Mouse (Mus musculus) MEL (cell line): Measurements from ENCODE around the gene Tmem102. TPM values are rescaled to one million over a fixed set of nuclear protein-coding genes. Genes with fewer than 3 reads are reported as not detected.
A peak's percentile ranks its signal among the peaks of the same experiment; 100 is the strongest.

ENCODE experiments used
- DNase-seq: peaks from one replicate; pipeline ENCODE4 v3.0.0; 2011; ENCODE audit warnings: low read depth, low spot score
- H3K27ac ChIP-seq: 2 replicates; pipeline ENCODE4 v1.5.1; 2012; ENCODE audit warnings: low read depth, mild to moderate bottlenecking, control low read depth, low read length, moderate library complexity; ENCODE audit not compliant: control insufficient read depth
- H3K27me3 ChIP-seq, 2 experiments: fragments of 150-350 bp in 1 of 2; sonication (generic) in 1 of 2; 2 replicates each; pipeline ENCODE4 v1.6.1; 2012; ENCODE audit warnings: low read length in 2 of 2, mild to moderate bottlenecking in 2 of 2, improper control_type of control experiment in 1 of 2, moderate library complexity in 1 of 2; ENCODE audit not compliant: insufficient read depth in 2 of 2, control insufficient read depth in 1 of 2
- H3K36me3 ChIP-seq, 2 experiments: 2 replicates each; pipeline ENCODE4 v1.6.1; 2012 to 2014; ENCODE audit warnings: low read length in 2 of 2, improper control_type of control experiment in 1 of 2, inconsistent platforms in 1 of 2, mild to moderate bottlenecking in 1 of 2; ENCODE audit not compliant: insufficient read depth in 2 of 2, control insufficient read depth in 1 of 2
- H3K4me1 ChIP-seq, 2 experiments: fragments of 150-350 bp in 1 of 2; sonication (generic) in 1 of 2; 2 replicates each; pipeline ENCODE4 v1.6.1; 2012; ENCODE audit warnings: low read length in 2 of 2, improper control_type of control experiment in 1 of 2, mild to moderate bottlenecking in 1 of 2; ENCODE audit not compliant: insufficient read depth in 2 of 2, control insufficient read depth in 1 of 2
- H3K4me3 ChIP-seq, 2 experiments: fragments of 150-350 bp in 1 of 2; sonication (generic) in 1 of 2; 2 replicates each; pipeline ENCODE4 v1.5.1; 2012; ENCODE audit warnings: low read depth in 2 of 2, low read length in 2 of 2, mild to moderate bottlenecking in 2 of 2, moderate library complexity in 2 of 2, control low read depth in 1 of 2, improper control_type of control experiment in 1 of 2; ENCODE audit not compliant: control insufficient read depth in 1 of 2, insufficient read depth in 1 of 2
- H3K79me2 ChIP-seq: 2 replicates; pipeline ENCODE4 v1.6.1; 2012; ENCODE audit warnings: mild to moderate bottlenecking, low read length, moderate library complexity; ENCODE audit not compliant: control insufficient read depth, poor library complexity, insufficient read depth
- H3K9ac ChIP-seq: 2 replicates; pipeline ENCODE4 v1.6.1; 2012; ENCODE audit warnings: low read depth, mild to moderate bottlenecking, control low read depth, low read length, moderate library complexity; ENCODE audit not compliant: control insufficient read depth, poor library complexity, severe bottlenecking
- H3K9me3 ChIP-seq: fragments of 150-350 bp; sonication (generic); replicated peaks from 2 replicates; pipeline ENCODE4 v1.6.1; 2012; ENCODE audit warnings: mild to moderate bottlenecking, low read length, improper control_type of control experiment, moderate library complexity; ENCODE audit not compliant: insufficient read depth
- BHLHE40 ChIP-seq: IDR thresholded peaks from 2 replicates; pipeline ENCODE4 v1.6.1; 2012; ENCODE audit warnings: low read depth, mild to moderate bottlenecking, inconsistent platforms, low read length, improper control_type of control experiment, borderline replicate concordance
- CHD1 ChIP-seq: IDR thresholded peaks from 2 replicates; pipeline ENCODE4 v1.6.1; 2012; ENCODE audit warnings: low read depth, mild to moderate bottlenecking, inconsistent platforms, low read length, improper control_type of control experiment
- CHD2 ChIP-seq: IDR thresholded peaks from 2 replicates; pipeline ENCODE4 v1.6.1; 2011; ENCODE audit warnings: low read length, improper control_type of control experiment
- E2F4 ChIP-seq: IDR thresholded peaks from 2 replicates; pipeline ENCODE4 v1.6.1; 2011; ENCODE audit warnings: low read depth, low read length, improper control_type of control experiment, borderline replicate concordance
- ELF1 ChIP-seq: IDR thresholded peaks from 2 replicates; pipeline ENCODE4 v1.6.1; 2014; ENCODE audit warnings: low read depth, mild to moderate bottlenecking, inconsistent platforms, low read length, improper control_type of control experiment, moderate library complexity
- EP300 ChIP-seq, 2 experiments: IDR thresholded peaks; 2 replicates each; pipeline ENCODE4 v1.6.1; 2011; ENCODE audit warnings: improper control_type of control experiment in 2 of 2, low read length in 2 of 2, low read depth in 1 of 2, mild to moderate bottlenecking in 1 of 2
- ETS1 ChIP-seq: IDR thresholded peaks from 2 replicates; pipeline ENCODE4 v1.6.1; 2012; ENCODE audit warnings: low read depth, mild to moderate bottlenecking, inconsistent platforms, low read length, improper control_type of control experiment, moderate library complexity
- GATA1 ChIP-seq: IDR thresholded peaks from 2 replicates; pipeline ENCODE4 v1.6.1; 2011; ENCODE audit warnings: low read depth, low read length, improper control_type of control experiment
- HCFC1 ChIP-seq: IDR thresholded peaks from 2 replicates; pipeline ENCODE4 v1.6.1; 2012; ENCODE audit warnings: low read depth, mild to moderate bottlenecking, inconsistent platforms, low read length, improper control_type of control experiment, moderate library complexity
- KAT2A ChIP-seq: conservative IDR thresholded peaks from 2 replicates; pipeline ENCODE4 v1.6.1; 2012; ENCODE audit warnings: low read depth, low read length, improper control_type of control experiment, inconsistent platforms
- MAFK ChIP-seq: IDR thresholded peaks from 2 replicates; pipeline ENCODE4 v1.6.1; 2011; ENCODE audit warnings: low read depth, mild to moderate bottlenecking, low read length, improper control_type of control experiment, borderline replicate concordance
- MAX ChIP-seq: IDR thresholded peaks from 2 replicates; pipeline ENCODE4 v1.6.1; 2011; ENCODE audit warnings: low read length, improper control_type of control experiment
- MYB ChIP-seq: IDR thresholded peaks from 2 replicates; pipeline ENCODE4 v1.6.1; 2011; ENCODE audit warnings: mild to moderate bottlenecking, low read depth, low read length, improper control_type of control experiment
- MYC ChIP-seq: IDR thresholded peaks from 2 replicates; pipeline ENCODE4 v1.6.1; 2011; ENCODE audit warnings: low read depth, mild to moderate bottlenecking, low read length, improper control_type of control experiment, moderate library complexity
- NELFE ChIP-seq: IDR thresholded peaks from 2 replicates; pipeline ENCODE4 v1.6.1; 2011; ENCODE audit warnings: low read depth, low read length, improper control_type of control experiment
- POLR2AphosphoS2 ChIP-seq: IDR thresholded peaks from 2 replicates; pipeline ENCODE4 v1.6.1; 2011; ENCODE audit warnings: low read length, improper control_type of control experiment
- RAD21 ChIP-seq: IDR thresholded peaks from 2 replicates; pipeline ENCODE4 v1.6.1; 2011; ENCODE audit warnings: mild to moderate bottlenecking, low read depth, low read length, improper control_type of control experiment
- SIN3A ChIP-seq: IDR thresholded peaks from 2 replicates; pipeline ENCODE4 v1.6.1; 2012; ENCODE audit warnings: low read length, improper control_type of control experiment, inconsistent platforms
- SMC3 ChIP-seq: IDR thresholded peaks from 2 replicates; pipeline ENCODE4 v1.6.1; 2011; ENCODE audit warnings: low read depth, low read length, improper control_type of control experiment
- TCF12 ChIP-seq: IDR thresholded peaks from 2 replicates; pipeline ENCODE4 v1.6.1; 2014; ENCODE audit warnings: low read depth, mild to moderate bottlenecking, inconsistent platforms, low read length, improper control_type of control experiment, moderate library complexity
- USF2 ChIP-seq, 2 experiments: IDR thresholded peaks; 2 replicates each; pipeline ENCODE4 v1.6.1; 2011 to 2012; ENCODE audit warnings: improper control_type of control experiment in 2 of 2, low read length in 2 of 2, borderline replicate concordance in 1 of 2, inconsistent platforms in 1 of 2, low read depth in 1 of 2, mild to moderate bottlenecking in 1 of 2; ENCODE audit not compliant: insufficient read depth in 1 of 2
- ZKSCAN1 ChIP-seq: IDR thresholded peaks from 2 replicates; pipeline ENCODE4 v1.6.1; 2012; ENCODE audit warnings: low read depth, mild to moderate bottlenecking, inconsistent platforms, low read length, improper control_type of control experiment, moderate library complexity
- ZMIZ1 ChIP-seq: IDR thresholded peaks from 2 replicates; pipeline ENCODE4 v1.6.1; 2012; ENCODE audit warnings: low read depth, mild to moderate bottlenecking, inconsistent platforms, low read length, improper control_type of control experiment, moderate library complexity
- ZNF384 ChIP-seq: IDR thresholded peaks from 2 replicates; pipeline ENCODE4 v1.6.1; 2012; ENCODE audit warnings: low read depth, mild to moderate bottlenecking, inconsistent platforms, low read length, improper control_type of control experiment
- polyA plus RNA-seq, 2 experiments: library from polyadenylated mRNA; stranded (reverse) in 1 of 2; unstranded in 1 of 2; fragments of >175 nt in 1 of 2; fragments of >200 nt in 1 of 2; gene quantifications; 2 replicates each; pipeline versions ENCODE4 v1.2.1 to v1.2.4; 2012; ENCODE audit warnings: low replicate concordance in 2 of 2, low read depth in 1 of 2; ENCODE audit not compliant: insufficient read length in 2 of 2, insufficient read depth in 1 of 2, missing spikeins in 1 of 2
- total RNA-seq: library from RNA; depleted of rRNA; stranded (reverse); fragments of 300-350 nt; gene quantifications from 2 replicates; pipeline ENCODE4 v1.2.3, GENCODE M21; 2012

Tmem102 gene
- total and polyA plus RNA-seq, 3 experiments: 0.31 to 2.4 TPM; not detected in 1

GRCm38 (mm10) chr11:69767625-69767909 is 37.9 kb downstream of the Tmem102 start:
- TF ChIP-seq ZKSCAN1 (0 out of 2 replicates have a peak, but pooled peaks have one; percentile 23), MYC (no peak)
- H3K79me2 ChIP-seq: peaks cover 8% of the 10 kb centered on the region
- no peak overlapping the region for H3K27ac ChIP-seq
- no peaks in the 10 kb centered on the region for H3K27me3 ChIP-seq
- no peak overlapping the region for H3K4me3 ChIP-seq
- no peak overlapping the region for H3K9ac ChIP-seq
- H3K36me3 ChIP-seq: peaks cover 0 to 2% of the 10 kb centered on the region in 2 experiments; a peak in 1 of 4 replicates
- H3K4me1 ChIP-seq: peaks cover 2 to 12% of the 10 kb centered on the region in 2 experiments; a peak in 2 of 4 replicates
- no peaks in the 10 kb centered on the region for H3K9me3 ChIP-seq
- DNase-seq: no peak

DNA sequence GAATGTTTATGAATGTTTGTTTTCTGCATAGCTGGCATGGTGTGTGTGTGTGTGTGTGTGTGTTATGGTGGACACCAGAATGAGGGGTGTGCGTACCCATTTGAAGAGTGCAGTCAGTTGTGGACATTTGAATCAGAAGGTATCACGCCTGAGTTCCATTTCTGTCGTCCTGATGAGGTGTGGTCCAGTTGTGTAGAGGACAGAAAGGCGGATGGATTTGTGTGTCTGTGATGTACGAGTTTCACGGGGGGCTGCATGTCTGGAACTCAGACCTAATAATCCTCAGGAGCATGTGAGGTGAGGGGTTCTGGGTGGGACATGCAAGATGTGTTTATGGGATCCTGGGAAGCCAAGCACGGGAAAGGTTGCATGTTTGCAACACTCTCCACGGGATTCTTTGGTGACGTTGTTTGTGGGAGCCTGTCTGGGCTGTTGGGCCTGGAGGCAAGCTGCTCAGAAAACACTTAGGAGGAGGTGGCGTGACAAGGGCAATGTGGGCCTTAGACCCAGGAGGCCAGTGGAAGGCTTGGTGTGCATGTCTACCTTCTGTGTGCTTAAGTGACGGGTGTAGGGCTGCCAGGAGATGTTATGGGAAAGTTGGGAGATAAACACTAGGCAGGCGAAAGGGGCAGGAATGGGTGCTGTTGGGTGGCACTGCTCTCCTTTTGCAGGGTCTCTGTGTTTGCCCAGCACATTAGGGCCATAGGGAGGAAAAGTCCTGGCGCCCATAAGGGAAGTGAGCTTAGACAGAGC is 38.4 kb downstream of the Tmem102 start:
- no peak for TF ChIP-seq ETS1
- no peak for TF ChIP-seq ELF1
- TF ChIP-seq NELFE: no peak
- no peak for TF ChIP-seq POLR2AphosphoS2
- TF ChIP-seq MAFK: no peak
- TF ChIP-seq SIN3A: no peak
- no peak for TF ChIP-seq MYB
- TF ChIP-seq ZMIZ1: no peak
- TF ChIP-seq CHD1: no peak
- TF ChIP-seq GATA1: no peak
- TF ChIP-seq SMC3: no peak
- no peak for DNase-seq
- Histone ChIP-seq H3K27ac (no peak overlapping the region), H3K9ac (peak overlapping the region; percentile 94), H3K4me3 (peak overlapping the region; percentile 84 to 90), H3K9me3 (no peaks in the 10 kb centered on the region), H3K79me2 (peaks cover 8% of the 10 kb centered on the region), H3K36me3 (peaks cover 0 to 2% of the 10 kb centered on the region in 2 experiments; a peak in 1 of 4 replicates), H3K27me3 (no peaks in the 10 kb centered on the region), H3K4me1 (peaks cover 2 to 12% of the 10 kb centered on the region in 2 experiments; a peak in 2 of 4 replicates)

GRCm38 (mm10) chr11:69766126-69766609 is 39.3 kb downstream of the Tmem102 start:
- Histone ChIP-seq H3K4me3 (peak overlapping the region; percentile 84 to 90), H3K27me3 (no peaks in the 10 kb centered on the region), H3K4me1 (peaks cover 2 to 15% of the 10 kb centered on the region in 2 experiments; a peak in 2 of 4 replicates), H3K79me2 (peaks cover 8% of the 10 kb centered on the region), H3K27ac (peak overlapping the region; percentile 46), H3K36me3 (peaks cover 0 to 2% of the 10 kb centered on the region in 2 experiments; a peak in 1 of 4 replicates), H3K9ac (peak overlapping the region; percentile 94), H3K9me3 (no peaks in the 10 kb centered on the region)
- DNase-seq: peak; percentile 87
- TF ChIP-seq E2F4 (no peak), SIN3A (peak; percentile 69), MYC (no peak), MAX (no peak), SMC3 (no peak), EP300 (IDR thresholded peaks at IDR 0.05; ENCODE audit: low read depth in 1 of 2, low read length in 2 of 2) (no peak), USF2 (IDR thresholded peaks at IDR 0.05; ENCODE audit: borderline replicate concordance in 1 of 2, insufficient read depth in 1 of 2, low read depth in 1 of 2, low read length in 2 of 2) (no peak), POLR2AphosphoS2 (no peak), CHD2 (no peak; the same call in 1 of the 2 replicates), ZKSCAN1 (no peak), RAD21 (no peak), BHLHE40 (0 out of 2 replicates have a peak, but pooled peaks have one; percentile 4), ZNF384 (no peak), NELFE (peak; percentile 30; the same call in 1 of the 2 replicates), HCFC1 (peak; percentile 46; the same call in 1 of the 2 replicates), TCF12 (peak; percentile 34), KAT2A (no peak)
